Mouse (Mus musculus) hindbrain, embryonic 16.5 days (tissue): ENCODE results near the gene Pcgf3. TPM values are rescaled to one million over a fixed set of nuclear protein-coding genes. Genes with fewer than 3 reads are reported as not detected.
"Not testable (repeated sequence)": the region's sequence is repeated elsewhere in the genome, so short reads cannot be mapped to it uniquely, and the experiment has no call there.

Experiments used
- ATAC-seq: fragments of 200-750 bp; cut with Nextera tagmentation; 2 replicates; pipeline ENCODE4 v1.8.0; 2017; ENCODE audit warnings: moderate TSS enrichment, moderate library complexity
- H3K27ac ChIP-seq: fragments of 300-500 bp; sonication (generic); 2 replicates; pipeline ENCODE4 v1.5.1; 2014; ENCODE audit warnings: low read depth, mild to moderate bottlenecking, control low read depth, low read length, moderate library complexity
- H3K27me3 ChIP-seq: fragments of 300-500 bp; sonication (generic); replicated peaks from 2 replicates; pipeline ENCODE4 v1.6.1; 2014; ENCODE audit warnings: low read length; ENCODE audit not compliant: control insufficient read depth, insufficient read depth
- H3K36me3 ChIP-seq: fragments of 300-500 bp; sonication (generic); 2 replicates; pipeline ENCODE4 v1.6.1; 2014; ENCODE audit warnings: mild to moderate bottlenecking, low read length, moderate library complexity, mixed read lengths; ENCODE audit not compliant: control insufficient read depth, insufficient read depth
- H3K4me1 ChIP-seq: fragments of 300-500 bp; sonication (generic); 2 replicates; pipeline ENCODE4 v1.6.1; 2014; ENCODE audit warnings: low read depth, low read length; ENCODE audit not compliant: control insufficient read depth, insufficient read depth
- H3K4me2 ChIP-seq: fragments of 300-500 bp; sonication (generic); 2 replicates; pipeline ENCODE4 v1.6.1; 2014; ENCODE audit warnings: mild to moderate bottlenecking, low read length, control low read depth, moderate library complexity
- H3K4me3 ChIP-seq: fragments of 300-500 bp; sonication (generic); 2 replicates; pipeline ENCODE4 v1.5.1; 2014; ENCODE audit warnings: mild to moderate bottlenecking, low read length, control low read depth, moderate library complexity
- H3K9ac ChIP-seq: fragments of 300-500 bp; sonication (generic); 2 replicates; pipeline ENCODE4 v1.6.1; 2014; ENCODE audit warnings: low read depth, mild to moderate bottlenecking, control low read depth, low read length, moderate library complexity
- H3K9me3 ChIP-seq: fragments of 300-500 bp; sonication (generic); 2 replicates; pipeline ENCODE4 v1.6.1; 2014; ENCODE audit warnings: mild to moderate bottlenecking, low read length, moderate library complexity; ENCODE audit not compliant: control insufficient read depth
- WGBS: fragments of 180-500 bp; shearing (Covaris S2); extraction: QIAGEN DNeasy Blood & Tissue Kit; methylation state at CpG from one replicate; pipeline ENCODE4 v1.1.7; 2014; 5-methylcytosine and 5-hydroxymethylcytosine counted together
- polyA plus RNA-seq: library from polyadenylated mRNA; unstranded; fragments of >200 nt; fragmentation: Nextera tagmentation; extraction: Ambion mirVana; gene quantifications from 2 replicates; pipeline ENCODE4 v1.2.1, GENCODE M21; 2015

Pcgf3 gene
- polyA plus RNA-seq, 1 experiment from 2014 or later: 20.2 TPM

GRCm38 (mm10) chr5:108462446-108462845 lies 1.4 kb downstream of the Pcgf3 start:
- Histone ChIP-seq H3K4me2 (peak overlapping the region; percentile 69), H3K27ac (no peak overlapping the region), H3K4me3 (peak overlapping the region; percentile 96), H3K4me1 (peaks cover 24% of the 10 kb centered on the region), H3K36me3 (no peaks in the 10 kb centered on the region), H3K27me3 (peaks cover 6% of the 10 kb centered on the region; the same call in 1 of the 2 replicates), H3K9ac (peak overlapping the region; percentile 100), H3K9me3 (no peaks in the 10 kb centered on the region)
- WGBS: 38% methylated on average over 4 of the region's 4 CpGs
- no peak for ATAC-seq

- H3K9me3 ChIP-seq: no peaks in the 10 kb centered on the region
Observed at GRCm38 (mm10) chr5:108465131-108465891, 4.3 kb downstream of the Pcgf3 start.

DNA sequence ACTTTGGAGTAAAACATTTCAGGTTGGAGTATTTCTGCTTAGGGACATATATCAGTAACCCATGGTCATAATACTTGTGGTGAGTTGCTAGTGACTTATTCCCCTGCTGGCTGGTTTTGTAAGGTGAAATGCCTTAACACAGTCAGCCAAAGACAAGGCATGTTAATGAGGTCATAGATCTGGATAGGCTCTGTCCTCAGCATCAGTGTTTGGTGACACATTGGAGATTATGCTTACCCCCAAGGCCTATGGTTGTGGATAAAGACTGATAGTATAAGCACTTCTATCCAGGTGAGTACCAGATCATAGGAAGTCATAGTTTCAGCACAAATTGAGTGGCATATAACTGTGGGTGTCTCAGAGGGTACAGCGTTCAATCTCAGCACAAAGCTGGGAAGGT lies 5.6 kb downstream of the Pcgf3 start:
- Histone ChIP-seq H3K9me3 (no peaks in the 10 kb centered on the region), H3K4me3 (no peak overlapping the region), H3K4me1 (peaks cover 24% of the 10 kb centered on the region), H3K4me2 (no peak overlapping the region), H3K27ac (no peak overlapping the region), H3K9ac (no peak overlapping the region), H3K36me3 (no peaks in the 10 kb centered on the region), H3K27me3 (no peaks in the 10 kb centered on the region)
- ATAC-seq: no peak
- WGBS: 97% methylated on average over 1 of the region's 1 CpGs

More at GRCm38 (mm10) chr5:108465131-108465891, 4.3 kb downstream of the Pcgf3 start:
- Histone ChIP-seq H3K4me1 (peaks cover 24% of the 10 kb centered on the region), H3K9ac (no peak overlapping the region), H3K27ac (no peak overlapping the region), H3K27me3 (no peaks in the 10 kb centered on the region), H3K4me2 (no peak overlapping the region), H3K4me3 (no peak overlapping the region), H3K36me3 (no peaks in the 10 kb centered on the region)
- ATAC-seq: no peak
- 91% methylated on average over 6 of the region's 6 CpGs for WGBS

DNA sequence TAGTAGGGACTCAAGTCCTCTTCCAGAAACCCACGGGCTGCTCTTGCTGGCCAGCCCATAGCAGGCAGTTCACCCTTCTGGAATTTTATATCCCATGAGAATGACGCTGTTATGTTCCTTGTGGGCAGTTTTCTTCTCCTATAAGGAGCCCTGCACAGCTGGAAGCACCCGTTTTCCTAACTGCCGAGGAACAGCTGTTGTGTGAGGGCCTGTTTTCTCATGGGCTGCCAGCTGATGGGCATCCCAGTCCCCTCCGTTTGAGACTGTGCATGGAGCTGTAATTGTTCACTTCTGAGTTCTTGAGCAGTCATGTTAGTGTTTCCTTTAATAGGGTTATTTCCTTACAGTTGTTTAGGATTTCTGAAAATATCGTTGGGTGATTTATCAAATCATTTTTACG lies 8.6 kb downstream of the Pcgf3 start:
- Histone ChIP-seq H3K27me3 (no peaks in the 10 kb centered on the region), H3K4me3 (no peak overlapping the region), H3K36me3 (peaks cover 22% of the 10 kb centered on the region), H3K4me1 (no peaks in the 10 kb centered on the region; the same call in 1 of the 2 replicates), H3K9me3 (no peaks in the 10 kb centered on the region), H3K9ac (no peak overlapping the region), H3K4me2 (no peak overlapping the region), H3K27ac (no peak overlapping the region)
- no peak for ATAC-seq
- 73% methylated on average over 7 of the region's 7 CpGs for WGBS

- peaks cover 44% of the 10 kb centered on the region for H3K36me3 ChIP-seq
Observed at GRCm38 (mm10) chr5:108473737-108474136, 12.7 kb downstream of the Pcgf3 start.

DNA sequence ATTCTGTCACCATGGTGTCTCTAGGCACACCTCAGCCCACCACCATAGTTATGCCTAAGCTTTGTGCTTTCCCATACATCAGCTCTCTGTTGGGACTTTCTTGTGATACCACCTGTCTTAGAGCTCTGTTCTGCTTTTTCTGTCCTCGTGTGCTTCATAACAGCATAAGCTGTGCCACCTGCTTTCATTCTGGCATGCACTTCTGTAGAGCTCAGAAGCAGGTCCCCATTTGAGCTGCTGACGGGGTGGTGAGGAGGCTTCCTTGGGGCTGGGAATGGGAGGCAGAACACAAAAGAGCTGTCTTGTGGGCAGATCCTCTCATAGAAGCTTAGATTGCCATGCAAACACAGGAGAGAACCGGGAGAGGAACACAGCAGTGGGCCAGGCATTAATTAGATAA lies 14.9 kb downstream of the Pcgf3 start:
- Histone ChIP-seq H3K27ac (no peak overlapping the region), H3K4me2 (no peak overlapping the region), H3K9me3 (no peaks in the 10 kb centered on the region), H3K4me3 (no peak overlapping the region), H3K36me3 (peaks cover 44% of the 10 kb centered on the region), H3K4me1 (no peaks in the 10 kb centered on the region), H3K9ac (no peak overlapping the region), H3K27me3 (no peaks in the 10 kb centered on the region)
- WGBS: 90% methylated on average over 3 of the region's 3 CpGs
- no peak for ATAC-seq

More at GRCm38 (mm10) chr5:108473737-108474136, 12.7 kb downstream of the Pcgf3 start:
- Histone ChIP-seq H3K27me3 (no peaks in the 10 kb centered on the region), H3K4me1 (no peaks in the 10 kb centered on the region), H3K4me3 (no peak overlapping the region), H3K9me3 (no peaks in the 10 kb centered on the region), H3K27ac (no peak overlapping the region), H3K4me2 (no peak overlapping the region), H3K9ac (no peak overlapping the region)
- ATAC-seq: no peak
- WGBS: 93% methylated on average over 4 of the region's 4 CpGs

DNA sequence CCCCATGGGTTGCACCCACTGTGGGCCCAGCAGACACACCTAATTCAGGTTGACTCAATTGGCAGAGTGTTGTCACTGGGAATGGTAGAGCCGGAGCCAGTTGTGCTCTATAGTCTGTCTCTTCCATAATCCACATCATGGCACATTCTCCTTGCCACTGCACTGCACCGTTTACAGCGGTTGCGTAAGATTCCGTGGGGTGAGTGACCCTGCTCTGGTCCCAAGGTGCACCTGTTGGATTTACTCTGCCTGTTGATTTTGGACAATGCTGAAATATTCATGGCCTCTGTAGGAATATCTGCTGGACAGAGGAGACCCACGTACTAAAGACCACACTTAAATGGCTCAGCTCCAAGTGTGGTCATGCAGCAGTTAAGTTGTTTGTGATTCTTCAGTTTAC lies 22.0 kb downstream of the Pcgf3 start:
- H3K9me3 ChIP-seq: no peaks in the 10 kb centered on the region
- WGBS: 92% methylated on average over 6 of the region's 6 CpGs

GRCm38 (mm10) chr5:108485239-108485638 lies 24.2 kb downstream of the Pcgf3 start:
- ATAC-seq: no peak
- no peak overlapping the region for H3K9ac ChIP-seq
- H3K27ac ChIP-seq: no peak overlapping the region
- H3K9me3 ChIP-seq: no peaks in the 10 kb centered on the region
- no peak overlapping the region for H3K4me3 ChIP-seq
- H3K36me3 ChIP-seq: peaks cover 22% of the 10 kb centered on the region
- H3K27me3 ChIP-seq: no peaks in the 10 kb centered on the region
- no peaks in the 10 kb centered on the region for H3K4me1 ChIP-seq
- 96% methylated on average over 2 of the region's 2 CpGs for WGBS
- no peak overlapping the region for H3K4me2 ChIP-seq

More for the DNA sequence above, 22.0 kb downstream of the Pcgf3 start:
- H3K27me3 ChIP-seq: no peaks in the 10 kb centered on the region
- H3K4me3 ChIP-seq: no peak overlapping the region
- no peak overlapping the region for H3K9ac ChIP-seq
- H3K36me3 ChIP-seq: peaks cover 8% of the 10 kb centered on the region
- no peak overlapping the region for H3K27ac ChIP-seq
- H3K4me1 ChIP-seq: no peaks in the 10 kb centered on the region
- no peak for ATAC-seq
- H3K4me2 ChIP-seq: no peak overlapping the region

DNA sequence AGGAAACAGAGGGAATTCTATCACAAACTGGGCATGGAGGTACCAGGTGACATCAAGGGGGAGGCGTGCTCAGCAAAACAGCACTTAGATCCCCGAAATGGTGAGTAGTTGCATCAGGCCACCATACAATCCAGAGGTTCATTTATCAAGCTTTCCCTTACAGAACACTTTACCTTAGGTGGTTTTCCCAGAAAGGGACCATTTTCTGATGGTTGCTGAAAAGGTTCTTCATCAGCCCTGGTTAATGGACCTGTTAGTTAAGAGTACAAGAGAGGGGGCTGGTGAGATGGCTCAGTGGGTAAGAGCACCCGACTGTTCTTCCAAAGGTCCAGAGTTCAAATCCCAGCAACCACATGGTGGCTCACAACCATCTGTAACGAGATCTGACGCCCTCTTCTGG lies 25.1 kb downstream of the Pcgf3 start:
- H3K36me3 ChIP-seq: peaks cover 23% of the 10 kb centered on the region
- not testable (repeated sequence) for H3K9me3 ChIP-seq, H3K27ac ChIP-seq, ATAC-seq, H3K27me3 ChIP-seq, H3K4me2 ChIP-seq, H3K9ac ChIP-seq, H3K4me1 ChIP-seq, H3K4me3 ChIP-seq
- 93% methylated on average over 4 of the region's 5 CpGs for WGBS
